Mouse (Mus musculus) MEL (cell line): Measurements from ENCODE around the gene Poln.

Source experiments
- CTCF ChIP-seq, 3 experiments: IDR thresholded peaks in 2 of 3; conservative IDR thresholded peaks in 1 of 3; 2 replicates each; pipeline ENCODE4 v1.5.1; 2011 to 2012; ENCODE audit warnings: low read length in 3 of 3, low read depth in 2 of 3, mild to moderate bottlenecking in 2 of 3, improper control_type of control experiment in 1 of 3, inconsistent platforms in 1 of 3, mixed read lengths in 1 of 3, moderate library complexity in 1 of 3; ENCODE audit not compliant: control insufficient read depth in 1 of 3, insufficient read depth in 1 of 3, poor library complexity in 1 of 3, severe bottlenecking in 1 of 3
- NELFE ChIP-seq: IDR thresholded peaks from 2 replicates; pipeline ENCODE4 v1.6.1; 2011; ENCODE audit warnings: low read depth, low read length, improper control_type of control experiment
- POLR2A ChIP-seq, 2 experiments: IDR thresholded peaks; 2 replicates each; pipeline ENCODE4 v1.6.1; 2011 to 2012; ENCODE audit warnings: low read length in 2 of 2, mild to moderate bottlenecking in 2 of 2, control low read depth in 1 of 2, improper control_type of control experiment in 1 of 2, low read depth in 1 of 2, moderate library complexity in 1 of 2; ENCODE audit not compliant: control insufficient read depth in 1 of 2, insufficient read depth in 1 of 2, poor library complexity in 1 of 2
- POLR2AphosphoS2 ChIP-seq: IDR thresholded peaks from 2 replicates; pipeline ENCODE4 v1.6.1; 2011; ENCODE audit warnings: low read length, improper control_type of control experiment
- TBP ChIP-seq: IDR thresholded peaks from 2 replicates; pipeline ENCODE4 v1.8.0; 2011; ENCODE audit warnings: low read depth, low read length, improper control_type of control experiment
- USF1 ChIP-seq: IDR thresholded peaks from 2 replicates; pipeline ENCODE4 v1.6.1; 2014; ENCODE audit warnings: low read depth, mild to moderate bottlenecking, inconsistent platforms, low read length, improper control_type of control experiment, moderate library complexity
- ZNF384 ChIP-seq: IDR thresholded peaks from 2 replicates; pipeline ENCODE4 v1.6.1; 2012; ENCODE audit warnings: low read depth, mild to moderate bottlenecking, inconsistent platforms, low read length, improper control_type of control experiment

DNA sequence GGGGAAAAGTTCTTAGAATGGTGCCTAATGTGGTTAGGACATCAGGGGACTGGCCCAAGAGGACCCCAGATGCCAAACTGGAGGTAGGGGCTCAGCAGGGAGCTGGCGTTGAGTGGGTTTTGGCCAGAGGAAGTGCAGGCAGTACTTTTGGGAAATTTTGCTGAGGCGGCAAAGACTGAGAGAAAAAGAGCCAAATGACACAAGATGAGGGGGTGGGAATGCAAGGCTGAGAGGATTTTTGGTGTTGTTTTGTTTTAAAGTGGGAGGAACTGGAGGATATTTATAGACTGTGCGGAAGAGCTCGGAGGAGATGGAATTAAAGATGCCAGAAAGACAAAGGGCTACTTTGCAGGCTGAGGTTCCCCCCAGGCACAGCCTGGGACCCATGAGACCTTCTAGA, 1.5 kb upstream of the Poln start:
- TF ChIP-seq USF1 = no peak
- no peak for TF ChIP-seq CTCF (IDR thresholded peaks at IDR 0.05 in 2 of 3, conservative IDR thresholded peaks at IDR 0.05 in 1 of 3; ENCODE audit: control insufficient read depth in 1 of 3, insufficient read depth in 1 of 3, low read depth in 2 of 3, low read length in 3 of 3, poor library complexity in 1 of 3, severe bottlenecking in 1 of 3)
- no peak for TF ChIP-seq POLR2A (IDR thresholded peaks at IDR 0.05; ENCODE audit: control insufficient read depth in 1 of 2, insufficient read depth in 1 of 2, low read depth in 1 of 2, low read length in 2 of 2, poor library complexity in 1 of 2)
- TF ChIP-seq NELFE = no peak
- TF ChIP-seq TBP = no peak
- no peak for TF ChIP-seq ZNF384
- no peak for TF ChIP-seq POLR2AphosphoS2
